Mouse (Mus musculus) bone marrow, adult 2 months (tissue): ENCODE results near the gene Nsun7. TPM values are rescaled to one million over a fixed set of nuclear protein-coding genes. Genes with fewer than 3 reads are reported as not detected.

Source experiments
- H3K27ac ChIP-seq: fragments of 200-500 bp; 2 replicates; pipeline ENCODE4 v1.5.1; 2012; ENCODE audit warnings: low read depth, mild to moderate bottlenecking, control low read depth, inconsistent platforms, low read length; ENCODE audit not compliant: control insufficient read depth, poor library complexity, insufficient read depth
- H3K4me1 ChIP-seq: fragments of 200-500 bp; 2 replicates; pipeline ENCODE4 v1.6.1; 2011; ENCODE audit warnings: low read length; ENCODE audit not compliant: control insufficient read depth, insufficient read depth
- H3K4me3 ChIP-seq: fragments of 200-500 bp; replicated peaks from 2 replicates; pipeline ENCODE3; 2011; ENCODE audit warnings: mild to moderate bottlenecking, low read depth, low read length, control low read depth; ENCODE audit not compliant: control insufficient read depth
- CTCF ChIP-seq: fragments of 200-500 bp; IDR thresholded peaks from 2 replicates; pipeline ENCODE4 v1.5.1; 2011; ENCODE audit warnings: low read length, control low read depth; ENCODE audit not compliant: control insufficient read depth, insufficient read depth
- POLR2A ChIP-seq: fragments of 200-500 bp; IDR thresholded peaks from 2 replicates; pipeline ENCODE4 v1.6.1; 2011; ENCODE audit warnings: low read depth, mild to moderate bottlenecking, control low read depth, low read length, borderline replicate concordance; ENCODE audit not compliant: control insufficient read depth
- WGBS: fragments of 180-500 bp; shearing (Covaris S2); methylation state at CpG from one replicate; pipeline ENCODE4 v1.1.7; 2018; 5-methylcytosine and 5-hydroxymethylcytosine counted together
- polyA plus RNA-seq: library from polyadenylated mRNA; stranded (reverse); fragments of >200 nt; gene quantifications from 2 replicates; pipeline ENCODE4 v1.2.4, GENCODE M21; 2011; ENCODE audit warnings: low replicate concordance; ENCODE audit not compliant: missing spikeins, insufficient read depth, insufficient read length

Gene Nsun7
- polyA plus RNA-seq, 1 experiment = 0.82 TPM

- H3K27ac ChIP-seq = no peak overlapping the region
- WGBS = 86% methylated on average over 5 of the region's 5 CpGs
- H3K4me1 ChIP-seq = peaks cover 2% of the 10 kb centered on the region; the same call in 1 of the 2 replicates
- no peak overlapping the region for H3K4me3 ChIP-seq
- no peak for TF ChIP-seq POLR2A
- no peak for TF ChIP-seq CTCF
Measured at GRCm38 (mm10) chr5:66296116-66296515, 36.4 kb downstream of the Nsun7 start.

GRCm38 (mm10) chr5:66298856-66299255 is 39.2 kb downstream of the Nsun7 start:
- Histone ChIP-seq H3K4me3 (no peak overlapping the region), H3K27ac (no peak overlapping the region), H3K4me1 (peaks cover 1% of the 10 kb centered on the region)
- TF ChIP-seq CTCF (no peak), POLR2A (no peak)
- 51% methylated on average over 6 of the region's 6 CpGs for WGBS

GRCm38 (mm10) chr5:66300576-66300975 is 40.9 kb downstream of the Nsun7 start:
- H3K27ac ChIP-seq = no peak overlapping the region
- WGBS = 84% methylated on average over 13 of the region's 13 CpGs

DNA sequence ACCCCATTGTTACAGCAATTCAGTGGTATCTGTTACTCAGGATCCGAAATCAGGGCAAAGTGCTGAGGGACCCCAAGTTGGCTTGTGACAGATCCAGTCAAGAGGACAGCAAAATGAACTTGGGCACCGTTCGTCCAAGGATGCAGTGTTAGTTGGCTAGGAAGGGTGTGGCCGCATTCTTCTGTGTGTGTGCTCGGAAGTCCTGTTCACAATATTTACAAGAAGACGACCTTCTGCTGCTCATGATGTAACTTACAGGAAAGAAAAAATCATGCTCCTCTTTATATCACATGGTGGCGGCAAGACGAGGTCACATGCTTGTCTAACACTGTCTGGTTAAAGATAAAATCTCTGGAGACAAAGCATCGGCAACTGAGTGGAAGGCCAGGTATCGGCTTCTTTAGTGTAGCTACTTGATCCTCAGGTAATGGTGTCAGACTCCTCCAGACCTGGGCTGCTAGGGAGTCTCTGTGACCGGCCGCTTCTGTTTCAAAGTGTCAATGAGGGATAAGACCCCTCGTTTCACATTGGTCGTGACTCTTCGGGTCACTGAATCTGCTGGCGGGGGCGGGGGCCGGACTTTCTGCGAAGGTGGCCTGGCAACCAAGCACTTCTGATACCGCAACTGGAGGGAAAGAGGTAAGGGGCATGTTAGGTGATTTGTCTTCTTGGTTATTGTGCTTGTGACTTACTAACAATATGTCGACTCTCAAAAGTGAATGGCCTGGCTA is 42.6 kb downstream of the Nsun7 start:
- TF ChIP-seq CTCF (no peak), POLR2A (no peak)
- no peak overlapping the region for H3K27ac ChIP-seq
- H3K4me1 ChIP-seq = no peaks in the 10 kb centered on the region; the same call in 1 of the 2 replicates
- H3K4me3 ChIP-seq = no peak overlapping the region
- WGBS = 89% methylated on average over 21 of the region's 21 CpGs

More at GRCm38 (mm10) chr5:66300576-66300975, 40.9 kb downstream of the Nsun7 start:
- Histone ChIP-seq H3K4me3 (no peak overlapping the region), H3K4me1 (no peaks in the 10 kb centered on the region; the same call in 1 of the 2 replicates)
- TF ChIP-seq POLR2A (no peak), CTCF (no peak)

GRCm38 (mm10) chr5:66302873-66303272 is 43.2 kb downstream of the Nsun7 start:
- TF ChIP-seq POLR2A = no peak
- no peak for TF ChIP-seq CTCF
- no peak overlapping the region for H3K27ac ChIP-seq
- WGBS = 72% methylated on average over 2 of the region's 2 CpGs
- no peaks in the 10 kb centered on the region; the same call in 1 of the 2 replicates for H3K4me1 ChIP-seq
- H3K4me3 ChIP-seq = no peak overlapping the region

- Histone ChIP-seq H3K27ac (no peak overlapping the region), H3K4me1 (no peaks in the 10 kb centered on the region; the same call in 1 of the 2 replicates), H3K4me3 (no peak overlapping the region)
- TF ChIP-seq POLR2A (no peak), CTCF (no peak)
- 84% methylated on average over 11 of the region's 11 CpGs for WGBS
Measured at GRCm38 (mm10) chr5:66304300-66305067, 44.8 kb downstream of the Nsun7 start.

- H3K4me1 ChIP-seq = no peaks in the 10 kb centered on the region; the same call in 1 of the 2 replicates
- TF ChIP-seq CTCF (no peak), POLR2A (no peak)
- H3K27ac ChIP-seq = no peak overlapping the region
- WGBS = 86% methylated on average over 8 of the region's 8 CpGs
- no peak overlapping the region for H3K4me3 ChIP-seq
Measured at GRCm38 (mm10) chr5:66305511-66305910, 45.8 kb downstream of the Nsun7 start.

- 75% methylated on average over 9 of the region's 9 CpGs for WGBS
- Histone ChIP-seq H3K4me1 (no peaks in the 10 kb centered on the region), H3K27ac (no peak overlapping the region), H3K4me3 (no peak overlapping the region)
- no peak for TF ChIP-seq POLR2A
- no peak for TF ChIP-seq CTCF
Measured at GRCm38 (mm10) chr5:66310328-66310727, 50.6 kb downstream of the Nsun7 start.
